Mouse (Mus musculus): ENCODE data around the gene Mast2. TPM values are rescaled to one million over a fixed set of nuclear protein-coding genes. Genes with fewer than 3 reads are reported as not detected.

The Mast2 gene
- total and polyA plus RNA-seq, 3 experiments, result 4.2 to 21.4 (median 11.1) TPM

DNA sequence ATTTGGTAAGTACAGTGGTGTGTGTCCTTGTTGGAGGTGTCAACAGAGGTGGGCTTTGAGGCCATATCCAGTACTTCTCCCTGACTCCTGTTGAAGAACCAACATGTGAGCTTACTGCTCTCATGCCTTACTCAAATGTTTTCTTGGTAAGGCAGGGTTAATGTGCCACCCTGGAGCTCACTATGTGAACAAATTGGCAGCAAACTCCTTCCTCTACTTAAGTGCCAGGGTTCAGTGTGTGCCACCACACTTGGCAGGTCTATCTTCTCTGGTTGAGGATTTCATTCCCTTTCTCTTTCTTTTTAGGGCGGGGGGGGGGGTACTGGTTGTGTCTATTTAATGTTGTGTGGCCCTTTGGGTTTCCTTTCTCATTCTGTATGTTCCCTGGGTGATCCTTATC is 159.4 kb downstream of the Mast2 start:
- dilution Hi-C loops (cut with MboI; ENCODE audit: extremely low pct_ligation_motif_present, extremely low pct_unique_long_range_greater_than_20kb, low sequenced_read_pairs), result no loop called here
- in situ Hi-C loops (cut with MboI; ENCODE audit: low pct_ligation_motif_present, low pct_unique_long_range_greater_than_20kb, low sequenced_read_pairs), result no loop called here
- TF ChIP-seq ZC3H11A (IDR thresholded peaks at IDR 0.05; ENCODE audit: low read depth, low read length) (no peak), NELFE (IDR thresholded peaks at IDR 0.05; ENCODE audit: low read depth, low read length) (no peak), MAFK (IDR thresholded peaks at IDR 0.05; ENCODE audit: insufficient replicate concordance, low read length) (no peak), IRF4 (IDR thresholded peaks at IDR 0.05; ENCODE audit: low read depth, low read length) (no peak), GABPA (IDR thresholded peaks at IDR 0.05; ENCODE audit: insufficient replicate concordance, low read depth, low read length) (no peak), BHLHE40 (IDR thresholded peaks at IDR 0.05; ENCODE audit: low read depth, low read length) (no peak), POLR2A (IDR thresholded peaks at IDR 0.05; ENCODE audit: low read depth, low read length) (no peak), SMC3 (IDR thresholded peaks at IDR 0.05; ENCODE audit: low read depth, low read length) (no peak), POLR2AphosphoS2 (IDR thresholded peaks at IDR 0.05; ENCODE audit: low read depth, low read length) (no peak), KAT2A (IDR thresholded peaks at IDR 0.05; ENCODE audit: insufficient replicate concordance, low read length) (no peak), PAX5 (IDR thresholded peaks at IDR 0.05; ENCODE audit: low read length) (no peak), MAZ (IDR thresholded peaks at IDR 0.05; ENCODE audit: low read depth, low read length) (no peak)
- Histone ChIP-seq H3K79me2 (replicated peaks; ENCODE audit: control insufficient read depth, extremely low read depth, insufficient read depth, poor library complexity, severe bottlenecking) (no peaks in the 10 kb centered on the region), H3K27ac (ENCODE audit: insufficient read depth, low read depth) (no peak overlapping the region), H3K4me1 (ENCODE audit: control insufficient read depth in 1 of 2, insufficient read depth in 2 of 2) (peaks cover 9 to 35% of the 10 kb centered on the region in 2 experiments), H3K36me3 (replicated peaks in 1 of 2; ENCODE audit: control insufficient read depth in 1 of 2, insufficient read depth in 1 of 2, low read length in 1 of 2) (peaks cover 20 to 34% of the 10 kb centered on the region in 2 experiments), H3K4me2 (ENCODE audit: insufficient read depth, low read depth, poor library complexity, severe bottlenecking) (no peak overlapping the region), H3K9me3 (replicated peaks; ENCODE audit: low read length) (no peaks in the 10 kb centered on the region), H3K4me3 (replicated peaks in 1 of 3; ENCODE audit: low read depth in 2 of 3, low read length in 2 of 3, poor library complexity in 1 of 3) (no peak overlapping the region), H3K27me3 (replicated peaks) (no peaks in the 10 kb centered on the region), H3K9ac (ENCODE audit: insufficient read depth, low read depth) (no peak overlapping the region)
- no peak for DNase-seq (ENCODE audit: extremely low read depth)

DNA sequence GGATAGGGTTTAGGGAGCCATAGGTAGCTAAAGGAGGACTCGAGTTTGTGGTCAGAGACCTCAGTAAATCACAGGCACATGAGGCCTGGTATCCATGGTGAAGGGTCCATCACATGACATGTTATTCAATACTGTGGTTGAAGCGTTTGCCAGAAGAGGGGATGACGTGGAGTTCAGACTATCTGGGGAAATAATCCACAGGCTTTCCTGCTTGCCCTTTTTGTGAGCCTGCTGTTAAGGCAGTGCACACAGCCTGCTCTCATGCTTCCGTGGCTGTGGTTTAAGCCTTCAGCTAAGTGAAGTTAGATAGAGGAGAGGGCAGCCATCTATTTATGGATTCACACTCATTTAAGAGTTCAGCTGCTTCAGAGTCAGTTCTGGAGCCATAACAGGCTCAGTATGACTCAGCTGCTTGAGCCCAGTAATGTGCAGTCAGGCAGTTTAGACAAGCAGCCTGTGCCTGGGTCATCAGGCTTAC is 163.1 kb downstream of the Mast2 start:
- no peak overlapping the region for H3K4me3 ChIP-seq (replicated peaks in 1 of 3; ENCODE audit: low read depth in 2 of 3, low read length in 2 of 3, poor library complexity in 1 of 3)
- dilution Hi-C loops (cut with MboI; ENCODE audit: extremely low pct_ligation_motif_present, extremely low pct_unique_long_range_greater_than_20kb, low sequenced_read_pairs) (no loop called here), in situ Hi-C loops (cut with MboI; ENCODE audit: low pct_ligation_motif_present, low pct_unique_long_range_greater_than_20kb, low sequenced_read_pairs) (no loop called here)
- H3K9ac ChIP-seq (ENCODE audit: insufficient read depth, low read depth), result no peak overlapping the region
- H3K36me3 ChIP-seq (replicated peaks in 1 of 2; ENCODE audit: control insufficient read depth in 1 of 2, insufficient read depth in 1 of 2, low read length in 1 of 2), result no peaks in the 10 kb centered on the region
- peak overlapping the region; percentile 74 for H3K27ac ChIP-seq (ENCODE audit: insufficient read depth, low read depth)
- H3K79me2 ChIP-seq (replicated peaks; ENCODE audit: control insufficient read depth, extremely low read depth, insufficient read depth, poor library complexity, severe bottlenecking), result no peaks in the 10 kb centered on the region
- peaks cover 13 to 41% of the 10 kb centered on the region in 2 experiments for H3K4me1 ChIP-seq (ENCODE audit: control insufficient read depth in 1 of 2, insufficient read depth in 2 of 2)
- peak overlapping the region; percentile 33 for H3K4me2 ChIP-seq (ENCODE audit: insufficient read depth, low read depth, poor library complexity, severe bottlenecking)
- no peaks in the 10 kb centered on the region for H3K9me3 ChIP-seq (replicated peaks; ENCODE audit: low read length)
- H3K27me3 ChIP-seq (replicated peaks), result no peaks in the 10 kb centered on the region
- peak; percentile 94 for DNase-seq (ENCODE audit: extremely low read depth)
- TF ChIP-seq ETS1 (conservative IDR thresholded peaks at IDR 0.05; ENCODE audit: low read depth, low read length) (peak; percentile 94), RCOR1 (conservative IDR thresholded peaks at IDR 0.05; ENCODE audit: low read depth, low read length) (no peak; the same call in 1 of the 2 replicates), JUND (conservative IDR thresholded peaks at IDR 0.05; ENCODE audit: low read depth, low read length) (peak; percentile 98), MEF2A (IDR thresholded peaks at IDR 0.05; ENCODE audit: borderline replicate concordance, low read depth, low read length) (peak; percentile 99), USF2 (conservative IDR thresholded peaks at IDR 0.05; ENCODE audit: low read depth, low read length) (peak; percentile 57), MYC (IDR thresholded peaks at IDR 0.05; ENCODE audit: low read depth, low read length) (peak; percentile 41; the same call in 1 of the 2 replicates), TBP (conservative IDR thresholded peaks at IDR 0.05; ENCODE audit: low read depth, low read length) (peak; percentile 40; the same call in 1 of the 2 replicates), E2F4 (IDR thresholded peaks at IDR 0.05; ENCODE audit: insufficient replicate concordance, low read depth, low read length) (no peak), MAZ (IDR thresholded peaks at IDR 0.05; ENCODE audit: low read depth, low read length) (no peak), SMC3 (IDR thresholded peaks at IDR 0.05; ENCODE audit: low read depth, low read length) (no peak), EP300 (IDR thresholded peaks at IDR 0.05; ENCODE audit: low read length) (peak; percentile 97), TCF12 (IDR thresholded peaks at IDR 0.05; ENCODE audit: low read depth, low read length) (peak; percentile 89), SIN3A (IDR thresholded peaks at IDR 0.05; ENCODE audit: low read length) (peak; percentile 58), ZC3H11A (IDR thresholded peaks at IDR 0.05; ENCODE audit: low read depth, low read length) (no peak), CHD1 (IDR thresholded peaks at IDR 0.05; ENCODE audit: low read depth, low read length) (no peak), GABPA (IDR thresholded peaks at IDR 0.05; ENCODE audit: insufficient replicate concordance, low read depth, low read length) (no peak), BHLHE40 (IDR thresholded peaks at IDR 0.05; ENCODE audit: low read depth, low read length) (peak; percentile 88), PAX5 (IDR thresholded peaks at IDR 0.05; ENCODE audit: low read length) (no peak), MXI1 (IDR thresholded peaks at IDR 0.05; ENCODE audit: low read depth, low read length) (peak; percentile 73; the same call in 1 of the 2 replicates), MAX (IDR thresholded peaks at IDR 0.05; ENCODE audit: low read length) (peak; percentile 80), CHD2 (IDR thresholded peaks at IDR 0.05; ENCODE audit: low read length) (peak; percentile 71), POLR2A (IDR thresholded peaks at IDR 0.05; ENCODE audit: low read depth, low read length) (peak; percentile 44), ZNF384 (IDR thresholded peaks at IDR 0.05; ENCODE audit: low read depth, low read length) (no peak), CTCF (conservative IDR thresholded peaks at IDR 0.05 in 1 of 2, IDR thresholded peaks at IDR 0.05 in 1 of 2; ENCODE audit: low read depth in 2 of 2, low read length in 2 of 2) (no peak), MAFK (IDR thresholded peaks at IDR 0.05; ENCODE audit: insufficient replicate concordance, low read length) (peak; percentile 73), POLR2AphosphoS2 (IDR thresholded peaks at IDR 0.05; ENCODE audit: low read depth, low read length) (no peak), RAD21 (IDR thresholded peaks at IDR 0.05; ENCODE audit: low read depth, low read length) (no peak; the same call in 1 of the 2 replicates), IRF4 (IDR thresholded peaks at IDR 0.05; ENCODE audit: low read depth, low read length) (peak; percentile 99), JUN (IDR thresholded peaks at IDR 0.05; ENCODE audit: insufficient read depth, low read depth, low read length) (peak; percentile 98)

Measured in CH12.LX (cell line).